Mouse (Mus musculus) adrenal gland, postnatal 14 days (tissue): ENCODE data around the gene Cd81. TPM values are rescaled to one million over a fixed set of nuclear protein-coding genes. Genes with fewer than 3 reads are reported as not detected.
A peak's percentile ranks its signal among the peaks of the same experiment; 100 is the strongest.

ENCODE experiments used
- DNase-seq: peaks from one replicate; pipeline ENCODE4 v3.0.0; 2021; ENCODE audit warnings: mixed read lengths
- total RNA-seq: library from RNA; stranded (reverse); gene quantifications from 2 replicates; pipeline ENCODE4 v1.2.3, GENCODE M21; 2021

Gene Cd81
- total RNA-seq, 1 experiment from 2014 or later = 561 TPM

GRCm38 (mm10) chr7:143069751-143070400, 17.3 kb downstream of the Cd81 start:
- peak; percentile 46 for DNase-seq

GRCm38 (mm10) chr7:143070506-143071070, 18.0 kb downstream of the Cd81 start:
- no peak for DNase-seq

GRCm38 (mm10) chr7:143072605-143073004, 20.1 kb downstream of the Cd81 start:
- no peak for DNase-seq

GRCm38 (mm10) chr7:143073086-143073485, 20.5 kb downstream of the Cd81 start:
- DNase-seq = peak; percentile 64

GRCm38 (mm10) chr7:143075394-143075793, 22.9 kb downstream of the Cd81 start:
- no peak for DNase-seq

GRCm38 (mm10) chr7:143077351-143077750, 24.8 kb downstream of the Cd81 start:
- no peak for DNase-seq

GRCm38 (mm10) chr7:143082024-143082423, 29.5 kb downstream of the Cd81 start:
- DNase-seq = peak; percentile 25

GRCm38 (mm10) chr7:143083708-143084107, 31.2 kb downstream of the Cd81 start:
- DNase-seq = no peak

- peak; percentile 86 for DNase-seq
These were observed 33.8 kb downstream of the Cd81 start for GRCm38 (mm10) chr7:143086366-143086765.

- DNase-seq = peak; percentile 65
These were observed 34.6 kb downstream of the Cd81 start for GRCm38 (mm10) chr7:143087070-143087579.

GRCm38 (mm10) chr7:143093847-143094246, 41.3 kb downstream of the Cd81 start:
- no peak for DNase-seq

GRCm38 (mm10) chr7:143094592-143095553, 42.3 kb downstream of the Cd81 start, which contains the start of gene Trpm5:
Gene Trpm5, minus strand, starts transcription at chr7:143094642.
- DNase-seq = peak; percentile 84

- DNase-seq = no peak
These were observed 43.0 kb downstream of the Cd81 start for GRCm38 (mm10) chr7:143095554-143095907.

GRCm38 (mm10) chr7:143100759-143101158, 48.2 kb downstream of the Cd81 start:
- DNase-seq = no peak

- DNase-seq = no peak
These were observed 52.8 kb downstream of the Cd81 start for GRCm38 (mm10) chr7:143105258-143105897.

GRCm38 (mm10) chr7:143106062-143106461, 53.5 kb downstream of the Cd81 start, which contains the start of gene Kcnq1:
Gene Kcnq1, plus strand, starts transcription at chr7:143106362.
- no peak for DNase-seq

GRCm38 (mm10) chr7:143106672-143107465, 54.3 kb downstream of the Cd81 start:
- peak; percentile 66 for DNase-seq

- DNase-seq = peak; percentile 61
These were observed 55.7 kb downstream of the Cd81 start for GRCm38 (mm10) chr7:143108200-143108599.

- no peak for DNase-seq
These were observed 56.6 kb downstream of the Cd81 start for GRCm38 (mm10) chr7:143108996-143109660.

GRCm38 (mm10) chr7:143109696-143110095, 57.2 kb downstream of the Cd81 start:
- DNase-seq = no peak

GRCm38 (mm10) chr7:143110803-143111202, 58.3 kb downstream of the Cd81 start:
- no peak for DNase-seq
